Mouse (Mus musculus) lung, postnatal 0 days (tissue): ENCODE measurements around the gene Schip1.
A peak's percentile ranks its signal among the peaks of the same experiment; 100 is the strongest.

Source experiments
- CTCF ChIP-seq: IDR thresholded peaks from 2 replicates; pipeline ENCODE4 v1.5.1; 2016; ENCODE audit warnings: antibody characterized with exemption, mild to moderate bottlenecking
- EP300 ChIP-seq: IDR thresholded peaks from 2 replicates; pipeline ENCODE4 v1.6.1; 2016; ENCODE audit warnings: antibody characterized with exemption, mild to moderate bottlenecking, control low read depth

DNA sequence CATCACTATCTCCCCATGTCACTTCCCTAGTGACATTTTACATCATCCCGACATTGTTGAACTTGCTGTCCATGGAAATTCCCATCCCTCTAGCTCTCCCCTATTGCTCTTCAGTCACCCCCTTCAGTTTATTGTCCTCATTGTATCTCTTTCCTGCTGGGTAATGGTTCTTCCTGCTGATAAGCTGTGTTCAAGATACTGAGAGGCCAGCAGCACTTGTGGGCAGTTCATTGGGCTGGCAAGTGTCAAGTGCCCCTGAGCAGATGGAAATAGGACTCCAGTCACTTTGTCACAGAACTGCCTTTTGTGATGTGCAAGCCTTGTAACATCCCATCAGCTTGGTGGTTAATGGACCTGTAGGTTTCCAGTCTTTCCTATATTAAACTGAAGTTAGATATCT, 241.0 kb downstream of the Schip1 start:
- TF ChIP-seq CTCF (no peak), EP300 (peak; percentile 39; the same call in 1 of the 2 replicates)
